34 mouse cellular contexts compared by ENCODE assay signal in genomic region chr3:103810967-103811366, GRCm38 (mm10). TPM values are rescaled to one million over a fixed set of nuclear protein-coding genes. Genes with fewer than 3 reads are reported as not detected.
DNase-seq lines count a peak whose midpoint lies in the region; ATAC-seq and TF ChIP-seq lines count a peak whose summit lies in the region.
"Had no signal": no experiment of that assay in that cellular context is flagged by ENCODE, and none has a peak within 500 bp of the region (broad histone marks: within the 10 kb centered on the region; RNA-seq: fewer than 3 reads in every experiment).

No protein-coding gene starts in this region.

- in situ Hi-C loops in CH12.LX (cut with MboI; ENCODE audit: low pct_ligation_motif_present, low pct_unique_long_range_greater_than_20kb, low sequenced_read_pairs) = no loop called here

- H3K9ac ChIP-seq in heart, embryonic 11.5 days (ENCODE audit: low read depth, low read length) = no peak overlapping the region
- 0 out of 2 replicates have a peak overlapping the region, but pooled peaks have one; percentile 85 for H3K9ac ChIP-seq in CH12.LX (ENCODE audit: insufficient read depth, low read depth)
- H3K9ac ChIP-seq in liver, embryonic 15.5 days = peak overlapping the region; percentile 90; the same call in 1 of the 2 replicates
- H3K9ac ChIP-seq: embryonic facial prominence, embryonic 12.5 days; forebrain, embryonic 13.5 days had no signal

- peaks cover 3% of the 10 kb centered on the region; the same call in 1 of the 2 replicates for H3K4me1 ChIP-seq in heart, embryonic 11.5 days (ENCODE audit: control insufficient read depth, insufficient read depth, low read length)
- H3K4me1 ChIP-seq in CH12.LX (ENCODE audit: control insufficient read depth in 1 of 2, insufficient read depth in 2 of 2) = peaks cover 5 to 41% of the 10 kb centered on the region in 2 experiments; a peak in 3 of 4 replicates
- H3K4me1 ChIP-seq in liver, embryonic 15.5 days (replicated peaks) = peaks cover 45% of the 10 kb centered on the region

- no peak overlapping the region for H3K4me3 ChIP-seq in heart, embryonic 11.5 days (ENCODE audit: low read depth, low read length)
- no peak overlapping the region for H3K4me3 ChIP-seq in CH12.LX (replicated peaks in 1 of 3; ENCODE audit: low read depth in 2 of 3, low read length in 2 of 3, poor library complexity in 1 of 3)
- peak overlapping the region; percentile 89 for H3K4me3 ChIP-seq in liver, embryonic 15.5 days (replicated peaks)
- H3K4me3 ChIP-seq: neural tube, embryonic 15.5 days had no signal

- no peak for TF ChIP-seq EP300 in CH12.LX (IDR thresholded peaks at IDR 0.05; ENCODE audit: low read length)

- no peak for DNase-seq in heart, postnatal 25 days (ENCODE audit: low spot score)
- DNase-seq in CH12.LX (ENCODE audit: extremely low read depth) (no peak), liver (peak; percentile 39)
- DNase-seq in left cerebral cortex, adult 11 months (ENCODE audit: low spot score) = no peak
- DNase-seq in gastrocnemius, postnatal 14 days = no peak
- DNase-seq: adrenal gland, postnatal 36 days; cerebellum, adult 18-20 months; cerebellum, postnatal 25 days; gastrocnemius, postnatal 10 days; kidney, adult 11 months; kidney, postnatal 36 days; lung, adult 2 months; lung, postnatal 10 days; retina, postnatal 1 day; right cerebral cortex, postnatal 14 days; thymus, postnatal 4 days had no signal

- 86% methylated on average over 6 of the region's 6 CpGs for WGBS in heart, embryonic 11.5 days (ENCODE audit: insufficient replicate concordance)
- 62% methylated on average over 6 of the region's 6 CpGs for WGBS in liver, embryonic 15.5 days (ENCODE audit: insufficient replicate concordance)

- peak overlapping the region; percentile 11; the same call in 1 of the 2 replicates for H3K4me2 ChIP-seq in heart, embryonic 11.5 days
- H3K4me2 ChIP-seq in CH12.LX (ENCODE audit: insufficient read depth, low read depth, poor library complexity, severe bottlenecking) = no peak overlapping the region
- peak overlapping the region; percentile 70 for H3K4me2 ChIP-seq in liver, embryonic 15.5 days

- H3K79me2 ChIP-seq in CH12.LX (replicated peaks; ENCODE audit: control insufficient read depth, extremely low read depth, insufficient read depth, poor library complexity, severe bottlenecking) = peaks cover 46% of the 10 kb centered on the region

- H3K27me3 ChIP-seq in heart, embryonic 11.5 days (ENCODE audit: control insufficient read depth, insufficient read depth, low read length) = no peaks in the 10 kb centered on the region
- H3K27me3 ChIP-seq in CH12.LX (replicated peaks) = no peaks in the 10 kb centered on the region
- H3K27me3 ChIP-seq in liver, embryonic 15.5 days = no peaks in the 10 kb centered on the region
- H3K27me3 ChIP-seq: embryonic facial prominence, embryonic 12.5 days; forebrain, embryonic 13.5 days; heart, embryonic 15.5 days; limb, embryonic 13.5 days; midbrain, embryonic 15.5 days; neural tube, embryonic 15.5 days; Patski had no signal

- TF ChIP-seq RAD21 in CH12.LX (IDR thresholded peaks at IDR 0.05; ENCODE audit: low read depth, low read length) = no peak

- no peak overlapping the region for H3K27ac ChIP-seq in heart, embryonic 11.5 days (ENCODE audit: low read depth, low read length)
- H3K27ac ChIP-seq in CH12.LX (ENCODE audit: insufficient read depth, low read depth) = no peak overlapping the region
- H3K27ac ChIP-seq in liver, embryonic 15.5 days (replicated peaks) = peak overlapping the region; percentile 98
- H3K27ac ChIP-seq: embryonic facial prominence, embryonic 12.5 days; forebrain, embryonic 13.5 days; hindbrain, embryonic 14.5 days; limb, embryonic 13.5 days; midbrain, embryonic 10.5 days; midbrain, embryonic 15.5 days; neural tube, embryonic 15.5 days had no signal

- no peak for TF ChIP-seq POLR2A in CH12.LX (IDR thresholded peaks at IDR 0.05; ENCODE audit: low read depth, low read length)

- no peaks in the 10 kb centered on the region for H3K9me3 ChIP-seq in heart, embryonic 11.5 days (replicated peaks; ENCODE audit: control insufficient read depth, low read length)
- H3K9me3 ChIP-seq in CH12.LX (replicated peaks; ENCODE audit: low read length) = no peaks in the 10 kb centered on the region
- no peaks in the 10 kb centered on the region for H3K9me3 ChIP-seq in liver, embryonic 15.5 days (replicated peaks)
- H3K9me3 ChIP-seq: embryonic facial prominence, embryonic 12.5 days; forebrain, embryonic 13.5 days; heart, embryonic 15.5 days; limb, embryonic 13.5 days; midbrain, embryonic 10.5 days; midbrain, embryonic 15.5 days; neural tube, embryonic 15.5 days had no signal

- TF ChIP-seq CTCF in CH12.LX (conservative IDR thresholded peaks at IDR 0.05 in 1 of 2, IDR thresholded peaks at IDR 0.05 in 1 of 2; ENCODE audit: low read depth in 2 of 2, low read length in 2 of 2) = no peak

- no peak for ATAC-seq in heart, embryonic 11.5 days (replicated peaks; ENCODE audit: insufficient number of reproducible peaks, low FRiP score, low TSS enrichment)
- no peak for ATAC-seq in liver, embryonic 15.5 days (ENCODE audit: insufficient read depth)
- ATAC-seq: forebrain, embryonic 13.5 days; inflammation-experienced regulatory T-cells, adult 6 months; midbrain, embryonic 15.5 days; Patski had no signal

- dilution Hi-C loops in CH12.LX (cut with MboI; ENCODE audit: extremely low pct_ligation_motif_present, extremely low pct_unique_long_range_greater_than_20kb, low sequenced_read_pairs) = no loop called here

- peaks cover 6% of the 10 kb centered on the region; the same call in 1 of the 2 replicates for H3K36me3 ChIP-seq in heart, embryonic 11.5 days (ENCODE audit: control insufficient read depth, insufficient read depth, low read length)
- peaks cover 26 to 63% of the 10 kb centered on the region in 2 experiments for H3K36me3 ChIP-seq in CH12.LX (replicated peaks in 1 of 2; ENCODE audit: control insufficient read depth in 1 of 2, insufficient read depth in 1 of 2, low read length in 1 of 2)
- peaks cover 52% of the 10 kb centered on the region for H3K36me3 ChIP-seq in liver, embryonic 15.5 days (replicated peaks)

- intact Hi-C loops in heart, postnatal 25 days (cut with DNase I) = loop anchor here (5.0 kb wide), 1 partner anchor 59 kb away; no protein-coding TSS in a partner anchor
- intact Hi-C loops in gastrocnemius, postnatal 14 days (cut with DNase I; ENCODE audit: low total_unique reads) = loop anchor here (5.0 kb wide), 1 partner anchor 64 kb away; no protein-coding TSS in a partner anchor

TF ChIP-seq in CH12.LX, 34 proteins besides CTCF, POLR2A, EP300 and RAD21:
- TF ChIP-seq USF1 (IDR thresholded peaks at IDR 0.05; ENCODE audit: low read depth, low read length) (no peak), POLR2AphosphoS2 (IDR thresholded peaks at IDR 0.05; ENCODE audit: low read depth, low read length) (no peak), MAFK (IDR thresholded peaks at IDR 0.05; ENCODE audit: insufficient replicate concordance, low read length) (no peak), BHLHE40 (IDR thresholded peaks at IDR 0.05; ENCODE audit: low read depth, low read length) (no peak), ELF1 (IDR thresholded peaks at IDR 0.05; ENCODE audit: low read depth, low read length) (no peak)

RNA-seq across cellular contexts. Expression of gene Gm43064, which starts 1.6 kb away (rescaled TPM):
- 0.18 and 0.19 TPM in 2 replicates for polyA plus RNA-seq in heart, embryonic 11.5 days (2014; fragmentation: Nextera tagmentation; extraction: Ambion mirVana)
- not detected for total RNA-seq in heart, postnatal 25 days (2021)
- total RNA-seq in CH12.LX (2012; rRNA removed) (3.1 and 4.3 TPM in 2 replicates), CH12.LX (2014; rRNA removed) (0.91 and 1.6 TPM in 2 replicates)
- polyA plus RNA-seq in CH12.LX (2012; ENCODE audit: insufficient read length, low read depth) = not detected in 2 replicates
- polyA plus RNA-seq in liver, embryonic 15.5 days (2015; fragmentation: Nextera tagmentation; extraction: Ambion mirVana) = 1.1 and 1.2 TPM in 2 replicates
- under 1 TPM in 1 of 2 experiments, not detected in 1; 0.11 TPM for total RNA-seq in gastrocnemius, postnatal 14 days (2021)
- total RNA-seq: gastrocnemius, postnatal 10 days; hematopoietic stem cell, adult 5-6 weeks had no signal
- polyA plus RNA-seq: forebrain, embryonic 13.5 days; heart, embryonic 15.5 days; lung, adult 2 months; macrophage; neural tube, embryonic 15.5 days; small intestine, adult 2 months had no signal

RNA-seq across cellular contexts. Expression of gene Ap4b1, which starts 1.6 kb away (rescaled TPM):
- 17.5 and 20.4 TPM in 2 replicates for polyA plus RNA-seq in heart, embryonic 11.5 days (2014; fragmentation: Nextera tagmentation; extraction: Ambion mirVana)
- 10 to 100 TPM; 11.7 to 14.9 TPM for total RNA-seq in heart, postnatal 25 days (2021)
- total RNA-seq in CH12.LX (2012; rRNA removed) (19.8 and 20.1 TPM in 2 replicates), CH12.LX (2014; rRNA removed) (31.6 and 31.9 TPM in 2 replicates)
- polyA plus RNA-seq in CH12.LX (2012; ENCODE audit: insufficient read length, low read depth) = 22.6 and 23.1 TPM in 2 replicates
- 13.0 and 15.4 TPM in 2 replicates for polyA plus RNA-seq in liver, embryonic 15.5 days (2015; fragmentation: Nextera tagmentation; extraction: Ambion mirVana)
- total RNA-seq in gastrocnemius, postnatal 14 days (2021) = 10 to 100 TPM in 1 of 2 experiments, 1 to 10 TPM in 1; 8.6 to 10.6 TPM

RNA-seq across cellular contexts. Expression of gene Dclre1b, which starts 1.7 kb away (rescaled TPM):
- polyA plus RNA-seq in heart, embryonic 11.5 days (2014; fragmentation: Nextera tagmentation; extraction: Ambion mirVana) = 23.4 and 27.5 TPM in 2 replicates
- total RNA-seq in heart, postnatal 25 days (2021) = 1 to 10 TPM; 7.3 to 8.6 TPM
- 16.7 and 18.5 TPM in 2 replicates for total RNA-seq in CH12.LX (2012; rRNA removed)
- 9.1 and 10.2 TPM in 2 replicates for total RNA-seq in CH12.LX (2014; rRNA removed)
- 32.2 and 32.5 TPM in 2 replicates for polyA plus RNA-seq in CH12.LX (2012; ENCODE audit: insufficient read length, low read depth)
- polyA plus RNA-seq in liver, embryonic 15.5 days (2015; fragmentation: Nextera tagmentation; extraction: Ambion mirVana) = 29.7 and 31.9 TPM in 2 replicates
- total RNA-seq in gastrocnemius, postnatal 14 days (2021) = 1 to 10 TPM; 3.7 to 7.1 TPM

RNA-seq across cellular contexts. Expression of gene Hipk1, which starts 19.6 kb away (rescaled TPM):
- polyA plus RNA-seq in heart, embryonic 11.5 days (2014; fragmentation: Nextera tagmentation; extraction: Ambion mirVana) = 12.2 and 12.7 TPM in 2 replicates
- total RNA-seq in heart, postnatal 25 days (2021) = 100 to 1,000 TPM in 1 of 2 experiments, 10 to 100 TPM in 1; 90.0 to 101 TPM
- total RNA-seq in CH12.LX (2012; rRNA removed) = 32.7 and 36.5 TPM in 2 replicates
- 25.1 and 26.2 TPM in 2 replicates for total RNA-seq in CH12.LX (2014; rRNA removed)
- polyA plus RNA-seq in CH12.LX (2012; ENCODE audit: insufficient read length, low read depth) = 31.1 and 35.9 TPM in 2 replicates
- 15.3 and 17.7 TPM in 2 replicates for polyA plus RNA-seq in liver, embryonic 15.5 days (2015; fragmentation: Nextera tagmentation; extraction: Ambion mirVana)
- total RNA-seq in gastrocnemius, postnatal 14 days (2021) = 10 to 100 TPM; 45.8 to 71.0 TPM

RNA-seq across cellular contexts. Expression of gene Bcl2l15, which starts 21.4 kb away (rescaled TPM):
- polyA plus RNA-seq in heart, embryonic 11.5 days (2014; fragmentation: Nextera tagmentation; extraction: Ambion mirVana) = 0.36 and 0.66 TPM in 2 replicates
- total RNA-seq in heart, postnatal 25 days (2021) = not detected
- total RNA-seq in CH12.LX (2012; rRNA removed) (12.2 and 19.3 TPM in 2 replicates), CH12.LX (2014; rRNA removed) (22.4 and 23.0 TPM in 2 replicates)
- polyA plus RNA-seq in CH12.LX (2012; ENCODE audit: insufficient read length, low read depth) = 24.8 and 24.9 TPM in 2 replicates
- polyA plus RNA-seq in liver, embryonic 15.5 days (2015; fragmentation: Nextera tagmentation; extraction: Ambion mirVana) = 1.5 TPM in 2 replicates
- total RNA-seq in gastrocnemius, postnatal 14 days (2021) = under 1 TPM in 1 of 2 experiments, not detected in 1; 0.33 TPM
- total RNA-seq: adrenal gland, adult 18-20 months; adrenal gland, postnatal 36 days; MEL had no signal
- polyA plus RNA-seq: embryonic facial prominence, embryonic 12.5 days; kidney, embryonic 16.5 days; lung, adult 2 months; macrophage; midbrain, embryonic 10.5 days had no signal
